Mouse (Mus musculus): ENCODE measurements at regions not wholly inside any gene's neighbourhood (a gene's known extent, or its start where the extent isn't known, plus 50 kb on each side); places are given as distances from the start of the nearest gene placed in this dataset.

- no peak for DNase-seq (ENCODE audit: low read depth, low spot score)
- no peaks in the 10 kb centered on the region for H3K4me1 ChIP-seq (ENCODE audit: control insufficient read depth in 2 of 2, insufficient read depth in 2 of 2, low read length in 2 of 2, poor library complexity in 1 of 2)
Observed at GRCm38 (mm10) chr1:76660146-76660545, 854.7 kb downstream of the Epha4 start.

GRCm38 (mm10) chr1:76664381-76664780, 850.5 kb downstream of the Epha4 start:
- Histone ChIP-seq H3K9me3 (ENCODE audit: control insufficient read depth, insufficient read depth, low read depth, low read length) (no peaks in the 10 kb centered on the region), H3K9ac (ENCODE audit: insufficient read depth, low read depth, low read length, poor library complexity, severe bottlenecking) (no peak overlapping the region), H3K4me3 (ENCODE audit: insufficient read depth in 1 of 2, low read depth in 1 of 2, low read length in 2 of 2, poor library complexity in 1 of 2, severe bottlenecking in 1 of 2) (no peak overlapping the region), H3K27ac (ENCODE audit: insufficient read depth, low read depth, low read length, poor library complexity, severe bottlenecking) (no peak overlapping the region), H3K36me3 (ENCODE audit: control insufficient read depth, insufficient read depth, low read length, poor library complexity, severe bottlenecking) (no peaks in the 10 kb centered on the region), H3K4me1 (ENCODE audit: control insufficient read depth in 2 of 2, insufficient read depth in 2 of 2, low read length in 2 of 2, poor library complexity in 1 of 2) (no peaks in the 10 kb centered on the region)
- no peak for TF ChIP-seq MAFK (IDR thresholded peaks at IDR 0.05; ENCODE audit: insufficient read depth, low read depth, low read length)
- TF ChIP-seq CHD2 (IDR thresholded peaks at IDR 0.05; ENCODE audit: low read depth, low read length) = no peak
- no peak for TF ChIP-seq ZNF384 (IDR thresholded peaks at IDR 0.05; ENCODE audit: low read depth, low read length)
- no peak for TF ChIP-seq HCFC1 (IDR thresholded peaks at IDR 0.05; ENCODE audit: borderline replicate concordance, insufficient read depth, low read length)
- no peak for TF ChIP-seq ZC3H11A (IDR thresholded peaks at IDR 0.05; ENCODE audit: borderline replicate concordance, low read depth, low read length)
- in situ Hi-C loops (cut with MboI; ENCODE audit: low sequenced_read_pairs in 2 of 2, unreplicated experiment in 2 of 2) = no loop called here
- DNase-seq (ENCODE audit: low read depth, low spot score) = no peak

More at GRCm38 (mm10) chr1:76660146-76660545, 854.7 kb downstream of the Epha4 start:
- no peak for TF ChIP-seq ZC3H11A (IDR thresholded peaks at IDR 0.05; ENCODE audit: borderline replicate concordance, low read depth, low read length)
- Histone ChIP-seq H3K4me3 (ENCODE audit: insufficient read depth in 1 of 2, low read depth in 1 of 2, low read length in 2 of 2, poor library complexity in 1 of 2, severe bottlenecking in 1 of 2) (no peak overlapping the region), H3K9ac (ENCODE audit: insufficient read depth, low read depth, low read length, poor library complexity, severe bottlenecking) (no peak overlapping the region), H3K36me3 (ENCODE audit: control insufficient read depth, insufficient read depth, low read length, poor library complexity, severe bottlenecking) (no peaks in the 10 kb centered on the region), H3K27ac (ENCODE audit: insufficient read depth, low read depth, low read length, poor library complexity, severe bottlenecking) (no peak overlapping the region), H3K9me3 (ENCODE audit: control insufficient read depth, insufficient read depth, low read depth, low read length) (no peaks in the 10 kb centered on the region)
- in situ Hi-C loops (cut with MboI; ENCODE audit: low sequenced_read_pairs in 2 of 2, unreplicated experiment in 2 of 2) = no loop called here

- no peak overlapping the region for H3K27ac ChIP-seq (ENCODE audit: insufficient read depth, low read depth, low read length, poor library complexity, severe bottlenecking)
- DNase-seq (ENCODE audit: low read depth, low spot score) = no peak
- no peak overlapping the region for H3K4me3 ChIP-seq (ENCODE audit: insufficient read depth in 1 of 2, low read depth in 1 of 2, low read length in 2 of 2, poor library complexity in 1 of 2, severe bottlenecking in 1 of 2)
- H3K4me1 ChIP-seq (ENCODE audit: control insufficient read depth in 2 of 2, insufficient read depth in 2 of 2, low read length in 2 of 2, poor library complexity in 1 of 2) = no peaks in the 10 kb centered on the region
- in situ Hi-C loops (cut with MboI; ENCODE audit: low sequenced_read_pairs in 2 of 2, unreplicated experiment in 2 of 2) = no loop called here
- TF ChIP-seq ZC3H11A (IDR thresholded peaks at IDR 0.05; ENCODE audit: borderline replicate concordance, low read depth, low read length) = no peak
- TF ChIP-seq HCFC1 (IDR thresholded peaks at IDR 0.05; ENCODE audit: borderline replicate concordance, insufficient read depth, low read length) = no peak
- TF ChIP-seq CHD2 (IDR thresholded peaks at IDR 0.05; ENCODE audit: low read depth, low read length) = no peak
- no peak for TF ChIP-seq MAFK (IDR thresholded peaks at IDR 0.05; ENCODE audit: insufficient read depth, low read depth, low read length)
- TF ChIP-seq ZNF384 (IDR thresholded peaks at IDR 0.05; ENCODE audit: low read depth, low read length) = no peak
- no peak overlapping the region for H3K9ac ChIP-seq (ENCODE audit: insufficient read depth, low read depth, low read length, poor library complexity, severe bottlenecking)
- H3K36me3 ChIP-seq (ENCODE audit: control insufficient read depth, insufficient read depth, low read length, poor library complexity, severe bottlenecking) = no peaks in the 10 kb centered on the region
- H3K9me3 ChIP-seq (ENCODE audit: control insufficient read depth, insufficient read depth, low read depth, low read length) = no peaks in the 10 kb centered on the region
Observed at GRCm38 (mm10) chr1:76676836-76677235, 838.1 kb downstream of the Epha4 start.

GRCm38 (mm10) chr1:76705556-76705955, 809.3 kb downstream of the Epha4 start:
- DNase-seq (ENCODE audit: low read depth, low spot score) = no peak
- Histone ChIP-seq H3K4me3 (ENCODE audit: insufficient read depth in 1 of 2, low read depth in 1 of 2, low read length in 2 of 2, poor library complexity in 1 of 2, severe bottlenecking in 1 of 2) (no peak overlapping the region), H3K4me1 (ENCODE audit: control insufficient read depth in 2 of 2, insufficient read depth in 2 of 2, low read length in 2 of 2, poor library complexity in 1 of 2) (no peaks in the 10 kb centered on the region), H3K9ac (ENCODE audit: insufficient read depth, low read depth, low read length, poor library complexity, severe bottlenecking) (no peak overlapping the region), H3K36me3 (ENCODE audit: control insufficient read depth, insufficient read depth, low read length, poor library complexity, severe bottlenecking) (no peaks in the 10 kb centered on the region), H3K9me3 (ENCODE audit: control insufficient read depth, insufficient read depth, low read depth, low read length) (no peaks in the 10 kb centered on the region), H3K27ac (ENCODE audit: insufficient read depth, low read depth, low read length, poor library complexity, severe bottlenecking) (no peak overlapping the region)
- TF ChIP-seq HCFC1 (IDR thresholded peaks at IDR 0.05; ENCODE audit: borderline replicate concordance, insufficient read depth, low read length) (no peak), ZC3H11A (IDR thresholded peaks at IDR 0.05; ENCODE audit: borderline replicate concordance, low read depth, low read length) (no peak), ZNF384 (IDR thresholded peaks at IDR 0.05; ENCODE audit: low read depth, low read length) (no peak), CHD2 (IDR thresholded peaks at IDR 0.05; ENCODE audit: low read depth, low read length) (no peak), MAFK (IDR thresholded peaks at IDR 0.05; ENCODE audit: insufficient read depth, low read depth, low read length) (no peak)
- in situ Hi-C loops (cut with MboI; ENCODE audit: low sequenced_read_pairs in 2 of 2, unreplicated experiment in 2 of 2) = no loop called here

- H3K9me3 ChIP-seq (ENCODE audit: control insufficient read depth, insufficient read depth, low read depth, low read length) = no peaks in the 10 kb centered on the region
- no peaks in the 10 kb centered on the region for H3K4me1 ChIP-seq (ENCODE audit: control insufficient read depth in 2 of 2, insufficient read depth in 2 of 2, low read length in 2 of 2, poor library complexity in 1 of 2)
- H3K36me3 ChIP-seq (ENCODE audit: control insufficient read depth, insufficient read depth, low read length, poor library complexity, severe bottlenecking) = no peaks in the 10 kb centered on the region
- H3K4me3 ChIP-seq (ENCODE audit: insufficient read depth in 1 of 2, low read depth in 1 of 2, low read length in 2 of 2, poor library complexity in 1 of 2, severe bottlenecking in 1 of 2) = no peak overlapping the region
- no peak for DNase-seq (ENCODE audit: low read depth, low spot score)
- H3K27ac ChIP-seq (ENCODE audit: insufficient read depth, low read depth, low read length, poor library complexity, severe bottlenecking) = no peak overlapping the region
- H3K9ac ChIP-seq (ENCODE audit: insufficient read depth, low read depth, low read length, poor library complexity, severe bottlenecking) = no peak overlapping the region
- in situ Hi-C loops (cut with MboI; ENCODE audit: low sequenced_read_pairs in 2 of 2, unreplicated experiment in 2 of 2) = no loop called here
- TF ChIP-seq HCFC1 (IDR thresholded peaks at IDR 0.05; ENCODE audit: borderline replicate concordance, insufficient read depth, low read length) = no peak
- TF ChIP-seq ZC3H11A (IDR thresholded peaks at IDR 0.05; ENCODE audit: borderline replicate concordance, low read depth, low read length) = no peak
- no peak for TF ChIP-seq CHD2 (IDR thresholded peaks at IDR 0.05; ENCODE audit: low read depth, low read length)
- no peak for TF ChIP-seq ZNF384 (IDR thresholded peaks at IDR 0.05; ENCODE audit: low read depth, low read length)
- TF ChIP-seq MAFK (IDR thresholded peaks at IDR 0.05; ENCODE audit: insufficient read depth, low read depth, low read length) = no peak
Observed at GRCm38 (mm10) chr1:76717639-76718292, 797.1 kb downstream of the Epha4 start.

All from ES-E14 (cell line).